Mouse (Mus musculus) T-cell, adult 2 months (primary cell): Measurements from ENCODE around the gene Mphosph10.

ENCODE experiments used
- DNase-seq: peaks from one replicate; pipeline ENCODE4 v3.0.0; 2022; ENCODE audit warnings: low spot score

Mphosph10 gene

GRCm38 (mm10) chr7:64351087-64351486 lies 41.0 kb downstream of the Mphosph10 start:
- no peak for DNase-seq

DNA sequence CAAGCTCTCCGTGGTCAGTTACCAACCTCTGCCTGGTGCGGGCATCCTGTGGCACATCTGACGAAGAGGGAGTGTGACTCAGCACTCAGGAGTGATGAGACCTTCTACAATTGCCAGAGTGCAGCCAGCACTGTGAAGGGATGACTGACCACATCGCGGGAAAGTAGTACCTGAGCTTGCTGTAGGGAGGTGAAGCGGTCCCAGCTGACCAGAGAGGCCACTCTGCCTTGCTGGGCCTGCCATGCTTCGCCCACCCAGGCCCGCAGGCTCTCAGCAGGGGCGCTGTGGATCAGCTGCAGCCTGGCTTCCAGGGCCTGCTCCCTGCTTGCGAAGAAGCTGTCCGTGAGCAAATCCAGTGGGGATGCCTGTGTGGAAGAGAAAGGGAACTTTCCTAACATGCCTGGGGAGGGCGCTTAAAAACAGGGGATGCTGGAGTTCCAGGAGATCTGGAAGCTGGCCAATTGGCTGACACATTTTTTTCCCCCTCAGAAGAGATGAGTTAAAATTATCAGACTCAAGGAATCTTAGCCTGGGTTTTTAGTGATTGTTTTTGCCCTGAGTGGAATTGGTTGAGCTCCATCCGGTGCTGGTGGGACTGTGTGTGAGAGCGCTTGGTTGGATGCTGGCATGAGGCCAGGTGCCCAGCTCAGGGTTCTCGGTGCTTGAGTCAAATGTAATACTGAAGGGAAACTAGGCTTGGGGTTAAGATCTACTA lies 42.8 kb downstream of the Mphosph10 start:
- no peak for DNase-seq

- DNase-seq: no peak
Observed at GRCm38 (mm10) chr7:64347813-64348212, 44.3 kb downstream of the Mphosph10 start.

GRCm38 (mm10) chr7:64332686-64333085 lies 59.4 kb downstream of the Mphosph10 start:
- DNase-seq: no peak

DNA sequence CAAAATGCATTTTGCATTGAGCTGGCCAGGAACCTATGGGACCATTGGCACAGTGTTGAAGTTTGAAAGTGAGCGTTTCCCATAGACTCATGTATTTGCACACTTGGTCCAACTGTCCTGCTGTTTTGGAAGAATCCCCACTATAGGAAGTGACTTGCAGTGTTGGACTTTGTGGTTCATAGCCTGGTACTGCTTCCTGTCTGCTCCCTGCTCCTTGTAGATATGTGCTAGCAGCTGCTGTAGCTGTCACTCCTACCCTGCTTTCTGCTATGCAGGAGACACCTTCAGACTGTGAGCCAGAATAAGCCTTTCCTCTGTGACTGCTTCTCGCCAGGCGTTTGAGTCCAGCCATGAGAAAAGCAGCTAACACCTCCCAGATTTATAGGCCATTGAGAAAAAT lies 60.8 kb downstream of the Mphosph10 start:
- no peak for DNase-seq

- no peak for DNase-seq
Observed at GRCm38 (mm10) chr7:64327486-64327885, 64.6 kb downstream of the Mphosph10 start.

GRCm38 (mm10) chr7:64326892-64327291 lies 65.2 kb downstream of the Mphosph10 start:
- DNase-seq: peak; percentile 84
